Mouse (Mus musculus): ENCODE results near the gene Olfr1166.
"Not testable (repeated sequence)": the region's sequence is repeated elsewhere in the genome, so short reads cannot be mapped to it uniquely, and the experiment has no call there.

Gene Olfr1166

DNA sequence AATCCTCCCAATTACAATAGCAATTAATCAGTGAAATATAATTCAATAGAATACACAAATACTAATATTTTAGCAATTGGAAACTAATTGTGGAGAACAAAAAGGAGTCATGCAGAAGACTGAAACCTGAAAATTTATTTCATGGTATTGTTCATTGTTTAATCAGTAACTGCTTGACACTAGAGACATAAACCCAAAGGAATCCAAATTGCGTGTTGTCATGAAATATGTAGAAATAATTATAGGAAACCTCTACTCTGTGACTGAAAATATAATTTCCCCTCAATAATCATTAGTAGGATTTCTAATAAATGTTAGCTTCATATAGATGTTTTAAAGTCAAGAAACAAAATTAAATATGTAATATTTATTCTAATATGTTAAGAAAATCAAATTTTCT is at the start of gene Olfr1166:
Olfr1166 (minus strand) TSS at position 101 of the 400 bp plus-strand sequence.
- no peak for DNase-seq (ENCODE audit: extremely low spot score, low spot score)

DNA sequence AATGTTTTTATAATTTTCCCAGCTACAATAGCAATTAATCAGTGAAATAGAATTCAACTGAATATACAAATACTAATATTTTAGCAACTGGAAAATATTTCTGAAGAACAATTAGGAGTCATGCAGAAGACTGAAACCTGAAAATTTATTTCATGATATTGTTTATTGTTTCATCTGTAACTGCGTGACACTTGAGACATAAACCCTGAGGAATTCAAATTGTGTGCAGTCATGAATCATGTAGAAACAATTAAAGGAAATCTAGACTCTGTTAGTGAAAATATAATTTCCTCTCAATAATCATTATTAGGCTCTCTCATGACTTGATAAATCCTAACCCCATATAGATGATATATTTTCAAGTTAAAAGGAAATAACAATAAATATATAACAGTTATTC is 27.0 kb upstream of the Olfr1166 start, which contains the start of gene Olfr1167:
Olfr1167 (minus strand) TSS at position 101 of the 400 bp plus-strand sequence.
- DNase-seq (ENCODE audit: extremely low spot score, low spot score): not testable (repeated sequence)

DNA sequence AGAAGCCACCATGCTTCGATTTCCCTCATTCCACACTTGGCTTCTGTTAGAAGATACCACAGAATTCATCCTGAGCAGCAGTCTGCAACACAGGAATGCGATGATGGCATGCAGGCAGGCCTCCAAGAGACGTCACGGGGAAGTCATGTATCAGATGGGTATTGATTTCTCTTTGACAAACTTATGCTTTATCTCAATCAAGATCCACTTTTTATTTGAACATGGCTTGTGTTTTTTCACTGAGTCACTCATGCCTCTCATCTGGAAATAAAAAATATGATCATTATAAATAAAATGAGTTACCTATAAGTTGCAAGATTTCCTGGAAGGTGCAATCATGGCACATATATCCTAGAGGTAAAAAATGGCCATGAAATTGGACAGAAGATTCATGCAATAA is 34.2 kb downstream of the Olfr1166 start, which contains the start of gene Olfr1164:
Olfr1164 (minus strand) TSS at position 101 of the 400 bp plus-strand sequence.
- DNase-seq (ENCODE audit: extremely low spot score, low spot score): no peak

Measured in neural tube, embryonic 10.5 days (tissue).